Mouse (Mus musculus): ENCODE data around the gene Pcsk6. TPM values are rescaled to one million over a fixed set of nuclear protein-coding genes. Genes with fewer than 3 reads are reported as not detected.

Gene Pcsk6
- polyA plus RNA-seq, 1 experiment from 2014 or later, result 0.51 TPM

GRCm38 (mm10) chr7:66094141-66094540 is 232.6 kb downstream of the Pcsk6 start:
- peaks cover 22% of the 10 kb centered on the region for H3K36me3 ChIP-seq
- H3K27me3 ChIP-seq, result no peaks in the 10 kb centered on the region
- DNase-seq (no peak), ATAC-seq (ENCODE audit: low read depth) (no peak)
- WGBS (ENCODE audit: insufficient replicate concordance), result 61% methylated on average over 5 of the region's 5 CpGs
- H3K4me1 ChIP-seq (replicated peaks), result no peaks in the 10 kb centered on the region
- no peak overlapping the region for H3K27ac ChIP-seq
- no peak overlapping the region for H3K4me3 ChIP-seq (replicated peaks)
- H3K4me2 ChIP-seq, result no peak overlapping the region
- H3K9me3 ChIP-seq (replicated peaks), result no peaks in the 10 kb centered on the region
- no peak overlapping the region for H3K9ac ChIP-seq

- ATAC-seq (ENCODE audit: low read depth) (no peak), DNase-seq (no peak)
- Histone ChIP-seq H3K4me1 (replicated peaks) (no peaks in the 10 kb centered on the region), H3K9ac (no peak overlapping the region), H3K9me3 (replicated peaks) (no peaks in the 10 kb centered on the region), H3K36me3 (no peaks in the 10 kb centered on the region), H3K4me2 (no peak overlapping the region), H3K27me3 (peaks cover 9% of the 10 kb centered on the region), H3K4me3 (replicated peaks) (no peak overlapping the region), H3K27ac (no peak overlapping the region)
- WGBS (ENCODE audit: insufficient replicate concordance), result 72% methylated on average over 7 of the region's 7 CpGs
Observed at GRCm38 (mm10) chr7:66098803-66099202, 237.3 kb downstream of the Pcsk6 start.

Other genes starting within 250 kb of the Pcsk6 start
- 18.4 and 21.6 TPM in 2 replicates for gene Tarsl2, start 216.8 kb upstream of the Pcsk6 start, polyA plus RNA-seq (2015; fragmentation: Nextera tagmentation; extraction: Ambion mirVana)
- gene Tm2d3, start 170.6 kb upstream of the Pcsk6 start, polyA plus RNA-seq (2015; fragmentation: Nextera tagmentation; extraction: Ambion mirVana), result 32.6 and 35.2 TPM in 2 replicates
- not detected in 2 replicates for gene Gm45213, start 181.9 kb downstream of the Pcsk6 start, polyA plus RNA-seq (2015; fragmentation: Nextera tagmentation; extraction: Ambion mirVana)
- gene Snrpa1, start 197.3 kb downstream of the Pcsk6 start, polyA plus RNA-seq (2015; fragmentation: Nextera tagmentation; extraction: Ambion mirVana), result 140 and 149 TPM in 2 replicates
- gene Selenos, start 217.9 kb downstream of the Pcsk6 start, polyA plus RNA-seq (2015; fragmentation: Nextera tagmentation; extraction: Ambion mirVana), result 64.6 and 68.2 TPM in 2 replicates
- gene Chsy1, start 247.8 kb downstream of the Pcsk6 start, polyA plus RNA-seq (2015; fragmentation: Nextera tagmentation; extraction: Ambion mirVana), result 9.8 and 10.1 TPM in 2 replicates

Measured in liver, embryonic 13.5 days (tissue).